Mouse (Mus musculus) activated CD4-positive, CD25-positive, alpha-beta regulatory T cell (primary cell): ENCODE data around the gene Car7. TPM values are rescaled to one million over a fixed set of nuclear protein-coding genes. Genes with fewer than 3 reads are reported as not detected.

Experiments used
- polyA plus RNA-seq, 2 experiments: library from polyadenylated mRNA; unstranded; fragments of 100-300 nt; shearing (Covaris generic); gene quantifications; one replicate each; pipeline ENCODE4 v1.2.1; 2017

The Car7 gene
- 1 to 10 TPM; 2.6 to 2.9 TPM for polyA plus RNA-seq

GRCm38 (mm10) chr8:104533971-104534778 is at the start of gene Car7, which contains the start of gene Nae1:
Gene Car7 (plus strand): TSS chr8:104534689.
Gene Nae1 (minus strand): TSS chr8:104534637.

DNA sequence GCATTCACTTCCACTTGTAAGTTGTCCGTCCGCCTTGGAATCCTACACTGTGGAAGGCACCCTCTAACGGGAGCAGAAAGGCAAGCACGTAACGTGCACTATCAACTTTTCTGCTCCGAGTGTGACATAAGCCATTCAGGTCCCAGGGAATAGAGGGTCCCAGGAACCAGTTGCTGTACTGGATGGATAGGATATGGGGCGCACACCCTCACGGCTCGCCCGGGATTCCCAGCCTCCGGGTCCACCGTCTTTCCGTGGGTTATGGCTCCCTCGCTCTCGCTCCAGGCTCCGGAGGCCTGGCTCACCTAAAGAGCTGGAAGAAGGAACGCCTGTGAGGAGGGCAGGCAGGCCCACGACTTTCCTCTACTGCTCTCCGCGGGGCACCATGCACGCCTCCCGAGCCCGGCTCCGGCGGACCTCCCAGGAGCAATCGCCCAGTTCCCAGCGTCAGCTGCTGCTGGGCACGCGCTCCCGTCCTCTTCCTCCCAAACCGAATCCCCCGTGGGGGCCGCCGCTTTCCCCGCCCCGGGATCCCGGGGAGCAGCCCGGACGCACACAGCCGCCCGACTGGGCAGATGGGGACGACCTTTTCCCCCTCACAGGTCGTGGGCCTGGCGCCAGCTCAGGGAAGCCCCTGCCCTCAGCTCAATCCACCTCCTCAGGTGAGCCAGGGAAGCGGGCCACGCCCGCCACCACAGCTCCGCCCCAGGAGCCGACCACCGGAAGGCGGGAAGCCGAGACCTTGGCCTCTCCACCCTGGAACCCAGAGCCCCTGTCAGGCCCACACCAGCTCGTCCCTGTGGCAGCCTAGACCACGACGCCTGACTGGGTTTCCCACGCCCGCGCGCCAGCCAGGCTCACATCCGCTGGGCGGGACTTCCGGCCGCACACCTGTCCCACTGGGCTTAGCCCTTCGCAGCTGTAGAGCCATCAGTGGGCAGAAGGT is 25.2 kb upstream of the Car7 start, which contains the start of gene Terb1:
Terb1 (minus strand) TSS at position 850 of the 946 bp plus-strand sequence.

GRCm38 (mm10) chr8:104591133-104591834 is 56.8 kb downstream of the Car7 start, which contains the start of gene Pdp2:
Gene Pdp2 (plus strand): TSS chr8:104591451.

Other genes starting within 250 kb of the Car7 start
- gene Cmtm2a, start 241.5 kb upstream of the Car7 start, polyA plus RNA-seq, result under 1 TPM in 1 of 2 experiments, not detected in 1; 0.48 TPM
- gene Gm45711, start 224.6 kb upstream of the Car7 start, polyA plus RNA-seq, result not detected
- gene Cmtm1, start 224.5 kb upstream of the Car7 start, polyA plus RNA-seq, result under 1 TPM in 1 of 2 experiments, not detected in 1; 0.31 TPM
- gene Gm11020, start 213.1 kb upstream of the Car7 start, polyA plus RNA-seq, result not detected
- gene Cmtm2b, start 212.5 kb upstream of the Car7 start, polyA plus RNA-seq, result not detected
- 10 to 100 TPM; 20.2 to 24.7 TPM for gene Cmtm3, start 195.3 kb upstream of the Car7 start, polyA plus RNA-seq
- under 1 TPM; 0.49 to 0.91 TPM for gene Cmtm4, start 138.9 kb upstream of the Car7 start, polyA plus RNA-seq
- 10 to 100 TPM; 29.0 to 38.0 TPM for gene Dync1li2, start 91.6 kb upstream of the Car7 start, polyA plus RNA-seq
- gene Terb1, start 24.8 kb upstream of the Car7 start, polyA plus RNA-seq, result not detected
- gene Nae1, start 52 bp upstream of the Car7 start, polyA plus RNA-seq, result 10 to 100 TPM; 72.7 to 85.3 TPM
- 1 to 10 TPM; 4.3 TPM for gene Pdp2, start 56.8 kb downstream of the Car7 start, polyA plus RNA-seq
- under 1 TPM in 1 of 2 experiments, not detected in 1; 0.45 TPM for gene Cdh16, start 89.7 kb downstream of the Car7 start, polyA plus RNA-seq
- 10 to 100 TPM; 26.3 to 72.7 TPM for gene Rrad, start 96.6 kb downstream of the Car7 start, polyA plus RNA-seq
- gene Ciao2b, start 107.3 kb downstream of the Car7 start, polyA plus RNA-seq, result 100 to 1,000 TPM in 1 of 2 experiments, 10 to 100 TPM in 1; 88.7 to 128 TPM
- gene Ces2a, start 199.3 kb downstream of the Car7 start, polyA plus RNA-seq, result under 1 TPM in 1 of 2 experiments, not detected in 1; 0.32 TPM